Mouse (Mus musculus): ENCODE measurements around the gene Ccdc51. TPM values are rescaled to one million over a fixed set of nuclear protein-coding genes. Genes with fewer than 3 reads are reported as not detected.
A peak's percentile ranks its signal among the peaks of the same experiment; 100 is the strongest.

Ccdc51 gene
- 14.2 and 14.3 TPM in 2 replicates for polyA plus RNA-seq (2015; fragmentation: Nextera tagmentation; extraction: Ambion mirVana)

DNA sequence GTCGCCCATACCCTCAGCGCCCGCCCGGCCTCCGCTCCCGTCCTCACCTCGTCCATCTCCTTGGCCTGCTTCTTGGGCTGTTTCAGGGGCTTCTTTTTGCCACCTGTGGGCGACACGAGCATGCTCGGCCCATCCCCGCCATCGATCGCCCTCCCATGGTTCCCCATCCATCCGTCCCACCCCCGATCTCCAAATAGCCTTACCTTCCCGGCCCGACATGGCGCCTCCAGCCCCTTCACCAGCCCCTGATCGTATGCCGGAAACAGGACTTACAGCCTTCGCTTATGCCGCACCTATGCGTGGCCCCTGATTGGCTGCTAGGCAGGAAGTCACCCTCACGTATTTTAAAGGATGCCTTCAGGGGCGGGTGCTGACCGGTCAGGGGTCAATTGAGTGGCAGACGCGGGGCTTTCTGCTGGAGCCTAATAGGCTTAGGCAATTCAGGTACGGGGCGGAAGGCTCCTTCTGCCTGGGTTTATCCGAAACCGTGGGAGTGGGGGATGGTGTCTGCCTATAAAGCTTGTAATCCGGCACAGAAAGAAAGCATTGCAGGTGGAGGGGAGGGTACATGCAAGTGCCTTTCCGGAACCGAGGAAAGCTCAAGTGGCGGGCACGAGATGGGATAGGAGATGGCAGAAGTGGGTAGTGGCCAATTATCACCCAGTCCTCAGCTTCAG, at the start of gene Ccdc51, which contains the start of gene Tma7:
Gene Ccdc51, plus strand, starts transcription at position 370 of the 677 bp plus-strand sequence.
Gene Tma7, minus strand, starts transcription at position 464 of the 677 bp plus-strand sequence.
- H3K4me2 ChIP-seq, result peak within 1 kb of the TSS; percentile 75
- peak within 1 kb of the TSS; percentile 94 for H3K4me3 ChIP-seq
- no peaks in the 10 kb centered on the region for H3K9me3 ChIP-seq (replicated peaks)
- H3K9ac ChIP-seq, result peak within 1 kb of the TSS; percentile 87
- H3K4me1 ChIP-seq (replicated peaks), result peaks cover 18% of the 10 kb centered on the region
- H3K27ac ChIP-seq, result peak within 1 kb of the TSS; percentile 83
- under 1% methylated on average over 37 of the region's 37 CpGs for WGBS
- no peaks in the 10 kb centered on the region for H3K27me3 ChIP-seq
- ATAC-seq (replicated peaks; ENCODE audit: insufficient number of reproducible peaks, insufficient read depth, low FRiP score, low read depth), result peak; percentile 95
- peaks cover 17% of the 10 kb centered on the region for H3K36me3 ChIP-seq

DNA sequence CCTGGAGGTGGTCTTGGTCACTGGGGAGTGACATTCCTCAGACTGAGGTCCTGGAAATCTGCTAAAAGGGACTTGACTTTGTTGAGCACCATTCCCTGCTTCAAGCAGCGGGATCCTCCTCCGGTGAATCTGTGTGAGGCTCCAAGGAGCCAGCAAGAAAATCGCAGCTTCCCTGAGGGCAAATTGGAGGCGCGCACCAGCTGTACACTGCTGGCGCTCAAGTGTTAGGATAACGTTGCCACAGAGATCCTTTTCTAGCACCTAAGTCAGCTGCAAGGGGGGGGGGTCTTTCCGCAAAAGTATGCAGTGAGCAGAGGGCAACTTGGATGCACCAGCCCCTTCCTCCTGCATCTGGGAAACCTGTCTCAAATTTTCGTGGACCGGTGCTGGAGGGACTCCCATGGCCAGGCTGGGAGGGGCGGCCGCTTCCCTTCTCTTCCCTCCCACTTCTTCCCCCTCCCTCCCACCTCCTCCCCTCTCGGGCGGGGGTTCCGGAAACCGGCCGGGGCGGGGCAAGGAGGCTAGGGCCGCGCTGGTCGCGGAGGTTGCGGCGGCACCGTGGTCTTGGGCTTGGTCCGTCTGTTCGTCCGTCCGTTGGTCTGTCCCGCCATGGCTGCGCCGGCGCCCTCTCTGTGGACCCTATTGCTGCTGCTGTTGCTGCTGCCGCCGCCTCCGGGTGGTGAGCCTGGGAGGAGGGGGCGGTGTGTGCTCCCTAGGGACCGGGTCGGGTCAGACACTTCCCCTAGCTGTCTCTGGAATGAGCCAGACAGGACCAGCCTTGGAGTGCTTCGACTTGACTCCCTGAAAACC, 44.0 kb upstream of the Ccdc51 start, which contains the start of gene Shisa5:
Gene Shisa5, plus strand, starts transcription at position 480 of the 810 bp plus-strand sequence.
- WGBS, result under 1% methylated on average over 38 of the region's 40 CpGs
- peak; percentile 88 for ATAC-seq (replicated peaks; ENCODE audit: insufficient number of reproducible peaks, insufficient read depth, low FRiP score, low read depth)
- H3K9ac ChIP-seq, result peak within 1 kb of the TSS; percentile 80

DNA sequence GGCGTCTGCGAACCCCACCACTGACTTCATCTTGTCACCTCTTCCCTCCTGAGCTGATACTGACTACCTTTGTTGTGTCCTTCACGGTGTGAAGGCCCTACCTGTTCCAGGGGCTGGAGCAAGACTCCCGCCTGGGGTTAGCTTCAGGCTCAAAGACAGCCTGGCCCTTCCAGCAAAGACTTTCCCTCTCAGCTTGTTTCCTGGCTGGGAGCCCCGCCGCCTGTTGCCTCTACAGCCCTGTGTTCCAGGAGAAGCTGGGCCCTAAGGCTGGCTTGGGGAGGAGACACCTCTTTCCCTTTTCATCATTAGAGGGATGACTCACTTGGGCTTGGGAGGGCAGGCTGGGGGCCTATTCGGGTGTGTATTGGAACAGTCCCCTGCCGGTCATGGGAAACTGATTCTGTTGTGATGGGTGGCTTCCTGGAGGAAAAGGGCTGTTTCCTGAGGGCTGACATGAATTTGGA, 43.4 kb upstream of the Ccdc51 start:
- peaks cover 38% of the 10 kb centered on the region for H3K4me1 ChIP-seq (replicated peaks)
- H3K27ac ChIP-seq, result peak overlapping the region; percentile 86
- ATAC-seq (replicated peaks; ENCODE audit: insufficient number of reproducible peaks, insufficient read depth, low FRiP score, low read depth), result peak; percentile 62
- H3K4me3 ChIP-seq, result peak overlapping the region; percentile 85
- H3K36me3 ChIP-seq, result no peaks in the 10 kb centered on the region
- H3K27me3 ChIP-seq, result no peaks in the 10 kb centered on the region
- WGBS, result 20% methylated on average over 8 of the region's 8 CpGs
- H3K4me2 ChIP-seq, result peak overlapping the region; percentile 81
- H3K9me3 ChIP-seq (replicated peaks), result no peaks in the 10 kb centered on the region
- peak overlapping the region; percentile 80 for H3K9ac ChIP-seq

More for the DNA sequence above, 44.0 kb upstream of the Ccdc51 start, which contains the start of gene Shisa5:
- no peaks in the 10 kb centered on the region for H3K36me3 ChIP-seq
- peaks cover 38% of the 10 kb centered on the region for H3K4me1 ChIP-seq (replicated peaks)
- peak within 1 kb of the TSS; percentile 85 for H3K4me3 ChIP-seq
- H3K4me2 ChIP-seq, result peak within 1 kb of the TSS; percentile 81
- no peaks in the 10 kb centered on the region for H3K27me3 ChIP-seq
- no peaks in the 10 kb centered on the region for H3K9me3 ChIP-seq (replicated peaks)
- peak within 1 kb of the TSS; percentile 86 for H3K27ac ChIP-seq

DNA sequence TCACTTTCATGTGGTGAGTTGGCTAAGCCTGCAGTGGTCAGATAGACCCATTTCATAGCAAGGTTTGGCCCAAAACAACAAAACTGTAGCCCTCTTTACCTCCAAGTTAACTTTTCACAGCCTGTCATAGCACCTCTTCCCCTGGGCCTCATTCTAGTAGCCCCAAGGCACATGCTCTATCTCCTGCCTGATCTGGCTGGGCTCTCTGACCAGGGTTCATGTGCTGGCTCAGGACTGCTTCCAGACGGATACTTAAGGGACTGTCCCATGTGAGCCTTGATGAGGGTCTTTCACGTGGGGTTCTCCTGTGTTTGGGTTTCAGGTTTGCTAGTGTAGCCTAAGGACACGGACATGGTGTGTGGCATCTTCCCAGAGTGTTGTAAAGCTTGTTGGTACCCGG, 42.6 kb upstream of the Ccdc51 start:
- no peak for ATAC-seq (replicated peaks; ENCODE audit: insufficient number of reproducible peaks, insufficient read depth, low FRiP score, low read depth)
- Histone ChIP-seq H3K9me3 (replicated peaks) (no peaks in the 10 kb centered on the region), H3K4me3 (peak overlapping the region; percentile 85), H3K27ac (peak overlapping the region; percentile 86), H3K4me1 (replicated peaks) (peaks cover 38% of the 10 kb centered on the region), H3K4me2 (peak overlapping the region; percentile 81), H3K9ac (no peak overlapping the region; the same call in 1 of the 2 replicates), H3K27me3 (no peaks in the 10 kb centered on the region), H3K36me3 (peaks cover 5% of the 10 kb centered on the region; the same call in 1 of the 2 replicates)
- 73% methylated on average over 4 of the region's 4 CpGs for WGBS

DNA sequence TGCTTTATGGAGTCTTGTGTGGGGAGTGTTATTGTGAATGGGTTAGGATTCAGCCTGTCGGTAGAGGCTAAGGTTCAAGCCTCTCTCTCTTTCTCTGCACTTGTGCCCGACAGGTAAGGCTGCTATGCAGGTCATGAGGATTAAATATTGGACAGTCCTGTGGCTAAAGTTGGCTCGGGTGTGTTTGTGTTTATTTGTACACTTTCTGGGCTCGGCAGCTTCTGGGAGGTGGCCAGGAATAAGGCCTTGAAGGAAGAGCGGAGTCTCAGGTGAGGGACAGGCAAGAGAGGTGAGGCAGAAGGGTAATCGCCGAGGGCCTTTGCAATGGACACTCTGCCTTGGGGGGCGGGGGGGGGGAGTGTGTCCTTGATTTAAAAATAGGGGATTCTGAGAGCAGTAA, 42.1 kb upstream of the Ccdc51 start:
- ATAC-seq (replicated peaks; ENCODE audit: insufficient number of reproducible peaks, insufficient read depth, low FRiP score, low read depth), result no peak
- Histone ChIP-seq H3K27me3 (no peaks in the 10 kb centered on the region), H3K9ac (0 out of 2 replicates have a peak overlapping the region, but pooled peaks have one; percentile 10), H3K4me3 (peak overlapping the region; percentile 85), H3K9me3 (replicated peaks) (no peaks in the 10 kb centered on the region), H3K4me2 (peak overlapping the region; percentile 81), H3K36me3 (peaks cover 5% of the 10 kb centered on the region; the same call in 1 of the 2 replicates), H3K27ac (no peak overlapping the region), H3K4me1 (replicated peaks) (peaks cover 38% of the 10 kb centered on the region)
- 80% methylated on average over 8 of the region's 8 CpGs for WGBS

DNA sequence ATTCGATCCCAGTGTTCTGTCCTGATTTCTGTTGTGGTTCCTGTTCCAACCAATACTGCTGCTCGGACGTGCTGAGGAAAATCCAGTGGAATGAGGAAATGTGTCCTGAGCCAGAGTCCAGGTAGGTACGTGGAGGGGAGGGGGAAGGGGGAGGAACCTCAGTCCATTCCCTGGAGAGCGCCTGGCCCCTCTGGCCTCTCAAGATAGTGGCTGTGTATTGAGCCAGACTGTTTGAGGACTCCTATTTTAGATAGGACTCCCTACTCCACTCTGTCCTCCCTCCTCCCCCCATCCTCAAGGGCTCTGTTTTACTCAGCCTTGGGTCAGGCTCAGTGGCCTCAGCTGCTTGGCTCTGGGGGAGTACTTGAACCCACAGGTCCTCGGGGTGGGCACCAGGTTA, 41.4 kb upstream of the Ccdc51 start:
- 0 out of 2 replicates have a peak overlapping the region, but pooled peaks have one; percentile 10 for H3K9ac ChIP-seq
- 33% methylated on average over 6 of the region's 6 CpGs for WGBS
- H3K4me1 ChIP-seq (replicated peaks), result peaks cover 38% of the 10 kb centered on the region
- peak overlapping the region; percentile 85; the same call in 1 of the 2 replicates for H3K4me3 ChIP-seq
- peaks cover 5% of the 10 kb centered on the region; the same call in 1 of the 2 replicates for H3K36me3 ChIP-seq
- H3K27ac ChIP-seq, result no peak overlapping the region
- H3K4me2 ChIP-seq, result peak overlapping the region; percentile 81
- H3K27me3 ChIP-seq, result no peaks in the 10 kb centered on the region
- no peaks in the 10 kb centered on the region for H3K9me3 ChIP-seq (replicated peaks)
- ATAC-seq (replicated peaks; ENCODE audit: insufficient number of reproducible peaks, insufficient read depth, low FRiP score, low read depth), result no peak

DNA sequence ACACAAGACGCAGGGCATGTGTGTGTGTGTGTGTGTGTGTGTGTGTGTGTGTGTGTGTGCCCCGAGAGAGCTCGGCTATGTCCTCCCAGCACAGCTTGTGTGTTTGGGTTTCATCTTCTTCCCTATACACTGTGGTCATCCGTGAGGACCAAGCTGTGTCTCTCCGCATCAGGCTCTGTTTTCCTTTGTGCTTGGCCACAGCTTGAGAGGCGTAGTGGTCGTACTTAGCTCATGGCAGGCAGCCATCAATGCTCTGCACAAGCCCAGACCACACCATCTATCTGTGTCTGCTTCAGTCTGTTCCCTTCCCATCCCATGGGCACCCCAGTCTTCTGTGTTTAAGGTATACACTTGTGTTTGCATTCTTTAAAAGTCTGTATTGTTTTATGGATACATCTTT, 40.9 kb upstream of the Ccdc51 start:
- Histone ChIP-seq H3K4me3 (peak overlapping the region; percentile 85; the same call in 1 of the 2 replicates), H3K4me2 (peak overlapping the region; percentile 81), H3K27me3 (no peaks in the 10 kb centered on the region), H3K4me1 (replicated peaks) (peaks cover 38% of the 10 kb centered on the region), H3K27ac (no peak overlapping the region), H3K9ac (no peak overlapping the region), H3K9me3 (replicated peaks) (no peaks in the 10 kb centered on the region), H3K36me3 (peaks cover 5% of the 10 kb centered on the region; the same call in 1 of the 2 replicates)
- ATAC-seq (replicated peaks; ENCODE audit: insufficient number of reproducible peaks, insufficient read depth, low FRiP score, low read depth), result no peak
- 28% methylated on average over 7 of the region's 7 CpGs for WGBS

DNA sequence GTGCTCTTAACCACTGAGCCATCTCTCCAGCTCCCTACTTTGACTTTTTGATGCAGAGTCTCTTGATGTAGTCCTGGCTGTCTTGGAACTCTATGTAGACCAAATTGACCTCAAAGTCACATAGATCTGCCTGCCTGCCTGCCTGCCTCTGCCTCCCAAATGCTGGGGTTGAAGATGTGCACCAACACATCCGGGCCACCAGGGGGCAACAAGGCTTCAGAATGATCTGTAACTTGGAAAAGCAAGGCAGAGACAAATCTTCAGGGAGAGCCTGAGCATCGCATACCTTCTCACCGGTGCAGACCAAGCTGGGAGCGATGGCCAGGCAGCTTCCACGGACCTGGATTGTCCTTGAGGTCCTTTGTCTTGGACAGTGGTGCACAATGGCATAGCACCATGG, 36.0 kb upstream of the Ccdc51 start:
- peaks cover 5% of the 10 kb centered on the region for H3K4me1 ChIP-seq (replicated peaks)
- no peak overlapping the region for H3K4me3 ChIP-seq
- ATAC-seq (replicated peaks; ENCODE audit: insufficient number of reproducible peaks, insufficient read depth, low FRiP score, low read depth), result no peak
- 33% methylated on average over 5 of the region's 5 CpGs for WGBS
- H3K27me3 ChIP-seq, result no peaks in the 10 kb centered on the region
- no peak overlapping the region for H3K4me2 ChIP-seq
- peaks cover 5% of the 10 kb centered on the region; the same call in 1 of the 2 replicates for H3K36me3 ChIP-seq
- no peak overlapping the region for H3K9ac ChIP-seq
- no peaks in the 10 kb centered on the region for H3K9me3 ChIP-seq (replicated peaks)
- H3K27ac ChIP-seq, result no peak overlapping the region

DNA sequence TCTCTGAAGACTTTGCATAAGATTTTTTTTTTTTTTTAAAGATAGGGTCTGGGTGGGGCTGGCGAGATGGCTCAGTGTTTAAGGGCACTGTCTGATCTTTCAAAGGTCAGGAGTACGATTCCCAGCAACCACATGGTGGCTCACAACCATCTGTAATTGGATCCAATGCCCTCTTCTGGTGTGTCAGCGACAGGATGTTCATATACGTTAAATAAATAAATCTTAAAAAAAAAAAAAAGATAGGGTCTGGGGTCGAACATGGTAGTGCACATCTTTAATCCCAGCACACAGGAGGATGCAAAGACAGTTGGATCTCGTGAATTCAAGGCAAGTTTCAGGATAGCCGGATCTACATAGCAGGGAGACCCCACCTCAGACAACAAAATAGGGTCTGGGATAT, 33.0 kb upstream of the Ccdc51 start:
- Histone ChIP-seq H3K4me2 (no peak overlapping the region), H3K9ac (no peak overlapping the region), H3K4me1 (replicated peaks) (peaks cover under 1% of the 10 kb centered on the region), H3K27ac (no peak overlapping the region), H3K36me3 (peaks cover 3% of the 10 kb centered on the region; the same call in 1 of the 2 replicates), H3K27me3 (no peaks in the 10 kb centered on the region), H3K4me3 (no peak overlapping the region), H3K9me3 (replicated peaks) (no peaks in the 10 kb centered on the region)
- ATAC-seq (replicated peaks; ENCODE audit: insufficient number of reproducible peaks, insufficient read depth, low FRiP score, low read depth), result no peak
- 81% methylated on average over 7 of the region's 7 CpGs for WGBS

DNA sequence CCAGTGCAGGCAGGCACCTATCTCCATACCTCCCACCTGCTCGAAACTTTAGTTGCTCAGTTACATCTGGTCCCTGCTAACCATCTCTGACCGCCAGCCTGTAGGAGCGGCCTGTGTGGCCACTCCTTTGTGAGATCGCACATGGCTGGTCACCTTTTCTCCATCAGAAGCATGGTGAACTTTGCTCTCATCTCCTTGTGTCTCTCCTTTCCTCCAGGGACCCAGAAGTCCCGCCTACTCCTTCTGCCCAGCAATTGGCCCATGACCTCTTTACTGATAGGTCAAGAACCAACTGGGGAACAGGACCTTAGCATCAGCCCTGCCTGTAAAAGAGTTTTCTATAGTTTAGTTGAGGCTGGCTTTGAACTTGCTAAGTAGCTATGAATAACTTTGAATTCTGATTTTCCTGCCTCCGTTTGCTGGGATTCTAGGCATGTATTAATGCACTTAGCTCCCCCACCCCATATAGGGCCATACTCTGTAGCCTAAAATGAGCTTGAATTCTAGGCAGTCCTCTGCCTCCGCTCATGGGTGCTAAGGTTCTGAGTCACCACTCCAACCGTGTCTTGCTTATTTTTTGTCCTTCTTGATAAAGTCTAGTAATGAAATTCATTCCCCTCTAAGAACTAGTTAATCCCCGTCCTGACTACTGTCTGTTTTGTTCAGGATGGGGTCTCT, 32.2 kb upstream of the Ccdc51 start:
- no peaks in the 10 kb centered on the region for H3K36me3 ChIP-seq
- no peak for ATAC-seq (replicated peaks; ENCODE audit: insufficient number of reproducible peaks, insufficient read depth, low FRiP score, low read depth)
- peaks cover 9% of the 10 kb centered on the region for H3K4me1 ChIP-seq (replicated peaks)
- no peaks in the 10 kb centered on the region for H3K27me3 ChIP-seq
- no peak overlapping the region for H3K9ac ChIP-seq
- no peaks in the 10 kb centered on the region for H3K9me3 ChIP-seq (replicated peaks)
- no peak overlapping the region for H3K4me3 ChIP-seq
- H3K4me2 ChIP-seq, result no peak overlapping the region
- 80% methylated on average over 9 of the region's 9 CpGs for WGBS
- H3K27ac ChIP-seq, result no peak overlapping the region

DNA sequence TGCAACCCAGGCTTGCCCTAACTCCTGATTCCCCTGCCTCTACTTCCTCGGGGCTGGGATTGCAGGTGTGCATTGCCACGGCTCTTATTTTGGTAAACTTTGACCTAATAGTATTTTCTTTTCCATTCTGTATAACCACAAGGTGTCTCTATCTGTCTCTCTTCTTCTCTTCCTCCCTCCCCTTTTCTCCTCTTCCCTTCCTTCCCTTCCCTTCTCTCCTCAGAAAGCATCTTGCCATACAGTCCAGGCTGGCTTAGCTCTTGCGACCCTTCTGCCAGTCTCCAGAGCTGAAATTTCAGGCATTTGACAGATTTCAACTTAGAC, 31.7 kb upstream of the Ccdc51 start:
- Histone ChIP-seq H3K27me3 (no peaks in the 10 kb centered on the region), H3K4me2 (no peak overlapping the region), H3K27ac (no peak overlapping the region), H3K36me3 (no peaks in the 10 kb centered on the region), H3K9me3 (replicated peaks) (no peaks in the 10 kb centered on the region), H3K4me1 (replicated peaks) (peaks cover 14% of the 10 kb centered on the region), H3K9ac (no peak overlapping the region), H3K4me3 (no peak overlapping the region)
- 64% methylated on average over 3 of the region's 3 CpGs for WGBS
- no peak for ATAC-seq (replicated peaks; ENCODE audit: insufficient number of reproducible peaks, insufficient read depth, low FRiP score, low read depth)

Data from heart, embryonic 15.5 days (tissue).